Mouse (Mus musculus): ENCODE results near the gene Slc44a1. TPM values are rescaled to one million over a fixed set of nuclear protein-coding genes. Genes with fewer than 3 reads are reported as not detected.

Slc44a1 gene
- total RNA-seq, 4 experiments from 2014 or later, result 14.7 to 21.4 (median 18.0) TPM

DNA sequence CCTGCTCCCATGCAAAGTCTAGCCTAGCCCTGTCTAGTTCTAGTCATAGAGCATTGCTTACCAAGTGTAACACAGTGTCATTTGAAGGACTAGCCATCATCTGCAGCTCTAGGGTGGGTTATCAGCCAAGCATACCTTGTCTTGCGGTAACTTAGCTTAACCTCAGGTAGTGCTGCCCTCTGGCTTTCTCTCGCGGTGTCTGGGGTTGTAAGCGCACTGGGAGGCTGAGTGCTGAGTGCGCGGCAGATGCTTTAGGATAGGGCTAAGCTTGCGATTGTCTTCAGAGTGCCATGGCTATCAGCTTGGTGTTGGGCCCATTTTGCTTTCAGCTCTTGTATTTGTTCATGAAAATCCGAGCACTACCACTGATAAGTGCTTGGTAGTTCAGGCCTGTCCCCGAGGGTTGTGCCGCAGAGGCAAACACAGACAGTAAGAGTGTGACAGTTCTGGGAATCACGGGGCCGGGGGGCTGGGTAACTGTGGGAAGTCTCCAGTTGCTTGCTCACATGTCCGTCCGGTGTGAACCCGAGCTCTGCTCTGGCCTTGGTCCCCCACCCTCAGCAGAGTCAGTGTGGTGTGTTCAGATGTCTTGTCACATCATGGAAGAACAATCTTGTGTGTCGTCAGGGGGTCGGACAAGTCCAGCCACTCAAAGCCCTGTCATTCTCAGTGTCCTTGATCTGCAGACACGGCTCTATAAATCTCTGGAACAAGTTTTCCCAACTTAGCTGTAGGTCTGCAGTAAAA, 22.5 kb downstream of the Slc44a1 start:
- no peak for DNase-seq (ENCODE audit: low spot score in 2 of 2)

DNA sequence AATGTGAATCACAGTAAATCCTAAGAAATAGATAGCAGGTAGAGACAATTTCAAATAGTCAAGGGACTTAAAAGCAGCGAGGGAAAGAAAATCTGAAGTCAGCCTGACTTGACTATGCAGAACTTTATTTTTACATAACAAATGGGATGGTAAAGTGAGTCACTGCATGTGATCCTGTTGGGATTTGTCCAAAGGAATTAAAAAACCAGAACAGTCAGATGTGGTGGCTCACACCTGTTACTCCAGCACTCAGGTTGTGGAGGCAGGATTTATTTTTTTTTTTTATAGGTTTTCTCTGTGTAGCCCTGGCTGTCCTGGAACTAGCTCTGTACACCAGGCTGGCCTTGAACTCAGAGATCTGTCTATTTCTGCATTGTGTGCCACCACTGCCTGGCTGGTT, 25.7 kb downstream of the Slc44a1 start:
- no peak for DNase-seq (ENCODE audit: low spot score in 2 of 2)

DNA sequence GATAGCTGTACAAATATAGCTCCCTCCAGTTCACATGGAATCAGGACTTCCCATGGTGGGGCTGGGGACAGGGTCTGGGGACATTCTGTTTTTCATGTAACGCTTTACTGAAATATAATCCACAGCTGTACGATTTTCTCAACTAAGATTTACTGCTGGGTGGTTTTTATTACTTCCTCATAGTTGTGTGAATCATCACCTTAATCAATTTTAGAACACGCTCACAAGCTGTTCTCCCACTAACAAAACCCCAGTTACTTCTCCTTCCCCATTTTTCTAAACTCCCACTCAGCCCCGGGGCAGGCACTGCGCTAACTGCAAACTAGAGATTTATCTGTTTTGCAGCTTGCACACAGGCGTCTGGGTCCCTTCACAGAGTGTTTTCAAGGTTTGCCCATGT, 28.8 kb downstream of the Slc44a1 start:
- no peak for DNase-seq (ENCODE audit: low spot score in 2 of 2)

DNA sequence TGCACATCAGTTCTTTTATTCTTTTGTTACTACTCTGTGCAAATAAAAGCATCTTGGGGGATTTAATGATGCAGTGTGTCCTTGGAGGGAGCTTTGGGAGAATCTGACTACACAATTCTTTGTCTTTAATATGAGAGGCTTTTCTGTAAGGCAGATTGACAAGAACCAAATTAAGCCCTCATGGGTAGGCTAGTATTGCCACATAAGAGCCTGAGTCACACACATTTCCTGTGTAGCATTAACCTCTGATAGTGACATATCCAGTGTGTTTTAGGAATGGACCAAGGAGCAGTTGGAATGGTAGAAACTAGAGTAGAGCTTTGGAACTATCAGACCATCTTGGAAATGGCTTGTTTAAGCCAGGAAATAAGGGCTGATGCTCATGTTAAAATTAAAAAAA, 33.9 kb downstream of the Slc44a1 start:
- DNase-seq (ENCODE audit: low spot score in 2 of 2), result no peak

DNA sequence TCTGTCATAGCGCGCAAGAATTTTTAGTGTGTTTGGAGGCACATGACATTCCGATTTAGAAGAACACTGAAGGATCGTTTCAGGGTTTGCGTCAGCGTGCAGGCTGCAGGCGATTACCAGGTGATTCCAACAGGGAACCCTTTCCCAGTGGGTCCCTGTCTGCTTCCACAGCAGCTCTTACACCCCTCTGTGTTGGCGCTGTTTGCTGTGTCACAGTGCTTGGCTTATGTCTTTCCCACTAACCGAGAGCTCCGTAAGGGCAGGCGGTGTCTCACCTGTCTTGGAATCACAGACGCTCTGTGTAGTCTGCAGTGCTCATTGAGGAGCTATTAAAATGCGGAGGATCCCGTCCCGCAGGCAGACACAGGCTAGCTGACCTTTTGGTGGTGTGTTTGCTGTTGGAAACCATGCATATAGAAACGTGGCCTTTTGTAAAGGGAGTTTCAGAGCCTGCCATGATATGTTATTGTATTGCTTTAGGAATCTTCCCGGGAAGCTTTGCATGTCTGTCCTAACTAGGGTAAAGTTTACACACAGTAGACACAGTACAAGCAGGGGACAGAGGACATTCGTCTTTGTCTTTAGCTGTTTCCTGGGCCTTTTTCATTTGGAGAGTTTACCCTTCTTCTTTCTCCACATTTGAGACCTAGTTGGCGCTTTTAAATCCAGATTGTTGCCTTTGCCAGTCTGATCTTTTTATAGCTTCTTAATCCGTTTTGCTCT, 35.2 kb downstream of the Slc44a1 start:
- DNase-seq (ENCODE audit: low spot score in 2 of 2), result no peak

DNA sequence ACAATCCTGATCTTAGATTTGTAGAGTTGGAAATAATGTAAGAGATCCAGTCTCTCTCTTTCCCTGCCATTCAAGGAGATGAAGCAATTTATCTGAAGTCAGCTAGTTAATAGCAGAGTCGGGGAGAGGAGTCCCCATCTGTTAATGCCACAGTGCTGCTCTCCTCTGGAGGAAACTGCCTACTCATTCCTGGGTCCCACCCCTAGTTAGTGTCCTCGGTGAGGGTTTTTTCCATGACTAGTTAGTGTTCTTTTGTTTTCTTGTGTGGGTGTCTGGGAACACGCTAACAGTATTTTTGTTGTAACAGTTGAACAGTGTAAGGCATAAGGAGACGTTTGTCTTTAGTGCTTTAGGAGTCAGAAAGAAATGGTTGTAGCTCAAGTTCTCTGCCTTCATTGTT, 38.4 kb downstream of the Slc44a1 start:
- DNase-seq (ENCODE audit: low spot score in 2 of 2), result no peak

DNA sequence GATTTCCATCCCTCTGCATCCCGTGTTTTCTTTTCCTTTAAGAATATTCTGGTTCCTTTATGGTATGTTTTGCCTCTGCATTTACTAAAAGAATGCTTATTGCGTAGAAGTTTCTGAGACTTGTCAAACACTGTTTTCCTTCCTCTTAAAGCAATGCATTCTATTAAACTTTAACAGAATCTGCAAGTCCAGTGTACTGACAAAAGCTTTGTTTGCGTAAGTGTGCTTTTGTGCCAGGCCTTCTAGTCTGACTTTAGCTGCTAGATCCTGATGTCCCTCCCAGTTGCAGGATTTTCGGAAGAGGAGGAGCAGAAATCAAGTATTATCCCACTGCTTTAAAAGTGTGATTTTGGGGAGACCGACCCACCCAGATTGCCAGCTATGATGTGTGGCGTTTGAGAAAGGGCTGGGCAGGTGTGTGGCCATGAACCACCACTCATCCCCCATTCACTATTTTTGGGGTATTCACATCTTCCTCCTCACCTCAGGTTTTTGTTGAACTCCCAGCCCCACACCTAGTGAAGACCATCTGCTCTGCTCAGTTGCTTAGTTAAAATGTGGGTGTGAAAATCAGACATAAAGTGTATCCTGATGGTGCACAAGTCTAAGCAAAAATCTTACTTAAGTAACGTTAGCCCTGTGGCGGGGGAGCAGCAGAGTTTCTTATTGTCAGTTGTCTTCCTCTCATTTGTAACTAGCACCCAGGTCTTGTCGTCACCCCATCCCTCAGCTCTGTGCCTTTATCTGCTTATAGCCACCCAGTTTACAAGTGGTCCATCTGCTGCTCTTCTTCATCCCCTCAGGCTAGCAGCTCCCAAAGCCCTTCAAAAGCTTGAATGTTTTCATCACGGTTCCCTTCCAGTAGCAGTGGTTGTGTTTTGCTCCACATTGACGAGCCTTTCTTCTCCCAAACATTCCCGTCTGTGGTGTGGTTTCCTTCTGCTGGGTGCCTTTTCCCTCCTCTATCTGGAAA, 47.3 kb downstream of the Slc44a1 start:
- DNase-seq (ENCODE audit: low spot score in 2 of 2), result no peak

DNA sequence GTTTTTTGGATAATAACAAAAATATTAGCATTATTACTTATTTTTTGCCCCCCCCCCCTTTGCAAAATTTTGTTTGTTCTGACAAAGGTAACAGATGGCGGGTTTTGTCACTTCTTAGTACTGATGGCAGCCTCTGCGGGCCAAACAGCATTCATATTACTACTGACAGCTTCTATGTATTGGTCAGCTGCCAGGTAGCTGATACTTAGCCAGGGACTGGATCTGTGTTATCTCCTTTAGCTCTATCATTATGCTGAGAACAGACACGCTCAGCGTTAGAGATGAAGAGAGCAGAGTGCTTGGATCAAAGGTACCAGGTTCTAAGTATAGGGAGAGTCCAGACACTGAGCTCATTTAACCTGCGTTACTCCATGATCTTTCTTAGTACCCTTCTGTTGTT, 48.6 kb downstream of the Slc44a1 start:
- DNase-seq (ENCODE audit: low spot score in 2 of 2), result no peak

DNA sequence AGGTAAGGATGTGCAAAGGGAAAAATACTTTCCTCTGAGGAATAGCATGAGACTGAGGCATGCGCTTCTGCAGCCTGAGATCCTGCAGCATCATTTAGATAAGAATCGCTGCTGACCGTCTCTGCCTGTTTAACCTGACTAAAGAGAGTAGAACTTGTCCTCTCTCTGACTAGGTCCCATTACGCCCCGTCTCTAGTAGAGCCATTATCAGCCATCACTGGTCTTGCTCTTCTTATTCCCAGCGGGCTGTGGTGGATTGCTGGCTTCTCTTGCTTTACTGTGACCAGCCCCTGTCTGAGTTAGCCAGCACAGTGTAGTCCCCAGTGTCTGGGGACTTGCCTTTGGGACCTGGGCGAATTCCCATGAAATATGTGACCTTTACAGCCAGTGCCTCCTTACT, 50.2 kb downstream of the Slc44a1 start:
- no peak for DNase-seq (ENCODE audit: low spot score in 2 of 2)

DNA sequence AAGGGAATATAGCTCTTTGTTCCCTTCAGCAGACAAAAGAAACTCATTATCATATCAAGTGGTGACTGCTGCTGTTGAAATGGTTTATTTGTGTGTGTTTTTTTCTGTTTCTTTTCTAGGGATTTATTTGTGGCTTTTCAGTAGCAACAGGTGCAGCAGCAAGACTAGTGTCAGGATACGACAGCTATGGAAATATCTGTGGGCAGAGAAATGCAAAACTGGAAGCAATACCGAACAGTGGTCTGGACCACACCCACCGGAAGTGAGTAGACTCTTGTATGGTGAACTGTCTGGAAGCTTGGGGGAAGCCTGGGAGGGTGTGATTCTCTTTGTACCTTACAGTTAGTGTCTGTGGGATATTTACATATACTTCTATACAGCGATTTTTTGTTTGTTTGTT, 51.1 kb downstream of the Slc44a1 start:
- DNase-seq (ENCODE audit: low spot score in 2 of 2), result no peak

DNA sequence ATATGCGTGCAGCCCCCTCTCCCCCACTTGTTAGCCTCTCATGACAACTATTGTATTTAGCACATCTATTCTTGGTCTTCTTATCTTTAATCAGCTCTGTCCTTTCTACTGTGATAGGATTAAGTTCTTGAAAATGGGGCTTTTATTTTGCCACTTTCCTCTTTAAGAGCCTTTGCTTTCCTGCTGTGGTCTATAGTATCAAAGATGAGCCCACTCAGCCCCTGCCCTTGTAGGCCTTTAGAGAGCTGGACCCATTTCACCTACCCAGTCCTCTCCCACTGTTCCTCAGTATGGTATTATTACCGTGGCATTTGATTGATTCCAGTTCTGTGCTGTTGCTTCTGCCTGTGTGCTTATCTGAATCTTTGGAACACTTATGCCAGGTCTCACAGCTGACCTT, 55.4 kb downstream of the Slc44a1 start:
- no peak for DNase-seq (ENCODE audit: low spot score in 2 of 2)

DNA sequence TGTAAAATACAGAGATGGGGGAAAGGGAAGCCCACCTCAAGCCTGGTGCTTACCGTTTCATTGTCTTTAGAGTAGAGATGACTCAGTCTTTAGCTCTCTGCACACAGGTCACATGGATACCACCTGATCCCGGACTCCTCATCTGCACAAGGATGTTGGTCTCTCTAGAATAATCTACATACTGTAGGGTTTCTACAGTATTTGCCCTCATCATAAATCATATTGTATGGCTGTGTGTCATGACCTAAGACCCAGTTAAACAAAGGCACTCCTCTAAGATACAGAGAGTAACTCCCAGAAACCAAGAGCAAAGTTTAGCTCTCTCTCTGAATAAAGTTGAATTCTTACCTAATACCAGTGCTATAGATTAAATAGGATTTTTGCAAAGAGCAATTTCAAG, 62.6 kb downstream of the Slc44a1 start:
- DNase-seq (ENCODE audit: low spot score in 2 of 2), result no peak

DNA sequence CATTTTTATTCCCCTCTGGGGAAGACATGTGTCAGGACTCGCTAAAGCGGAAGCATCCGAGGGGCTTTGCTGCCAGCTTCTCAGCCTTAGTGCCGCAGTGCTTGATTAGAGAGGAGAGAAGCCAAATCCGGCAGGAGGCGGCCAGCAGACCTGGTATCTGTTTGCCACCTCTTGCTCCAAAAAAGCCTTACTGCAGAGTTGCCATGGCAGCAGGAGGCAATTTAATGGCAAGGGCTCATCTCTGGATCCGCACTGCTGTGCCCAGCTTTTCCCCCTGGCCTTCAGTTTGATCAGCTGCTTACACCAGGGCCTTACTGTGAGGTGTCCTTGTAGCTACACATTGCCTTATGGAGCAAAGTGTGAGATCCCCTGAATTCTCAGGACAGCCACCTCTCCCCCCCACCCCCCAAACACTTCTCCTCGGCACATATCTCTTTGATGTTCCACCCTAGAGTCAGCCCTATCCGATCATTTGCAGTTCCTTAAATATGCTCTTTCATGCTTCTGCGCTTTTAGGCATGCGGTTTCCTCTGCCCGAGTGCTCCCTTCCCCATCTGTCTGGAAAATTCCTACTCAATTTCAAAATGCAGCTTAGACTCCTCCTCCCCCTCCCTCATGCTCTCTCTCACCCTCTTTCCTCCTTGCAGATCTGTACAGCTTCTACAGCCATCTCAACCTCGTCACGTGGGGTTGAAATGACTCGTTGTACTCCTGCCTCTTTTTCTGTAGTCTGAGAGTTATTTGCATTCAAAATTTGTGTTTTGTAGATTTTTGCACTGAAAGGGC, 72.1 kb downstream of the Slc44a1 start:
- no peak for DNase-seq (ENCODE audit: low spot score in 2 of 2)

DNA sequence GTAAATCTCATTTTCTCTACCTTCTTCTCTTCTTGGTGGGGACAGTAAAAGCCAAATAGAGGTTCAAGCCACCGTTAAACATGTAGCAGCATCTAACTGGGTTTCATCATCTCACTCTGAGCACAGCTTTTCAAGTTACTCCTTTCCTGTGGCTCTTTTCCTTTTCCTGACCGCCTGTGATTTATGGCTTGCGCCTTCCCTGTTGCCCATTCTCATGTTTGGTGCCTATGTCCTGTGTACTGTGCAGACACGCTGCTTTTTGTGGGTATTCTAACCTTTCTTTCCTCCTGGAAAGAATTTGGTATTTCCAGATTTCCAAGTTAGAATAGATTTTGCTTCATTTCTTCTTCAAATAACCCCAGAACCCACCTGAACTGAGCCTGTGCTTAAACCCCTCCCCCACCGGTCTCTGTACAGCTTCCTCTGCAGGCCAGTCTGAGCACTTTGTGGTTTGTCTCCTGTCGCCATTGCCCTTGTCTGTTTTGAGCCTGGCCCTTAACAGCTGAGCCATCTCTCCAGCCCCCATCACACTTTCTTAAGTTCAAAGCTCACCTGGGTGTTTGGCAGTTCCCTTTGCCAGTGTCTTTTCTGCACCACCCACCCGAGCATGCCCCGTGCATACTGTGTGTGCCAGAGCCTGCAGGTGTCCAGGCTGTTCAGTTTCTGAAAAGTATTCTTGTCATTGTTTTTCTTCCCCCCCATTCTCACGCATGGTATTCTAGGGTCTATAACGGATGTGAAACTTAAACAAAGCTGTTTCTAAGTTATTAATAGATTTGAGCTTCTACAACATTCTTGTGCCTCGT, 73.3 kb downstream of the Slc44a1 start:
- no peak for DNase-seq (ENCODE audit: low spot score in 2 of 2)

DNA sequence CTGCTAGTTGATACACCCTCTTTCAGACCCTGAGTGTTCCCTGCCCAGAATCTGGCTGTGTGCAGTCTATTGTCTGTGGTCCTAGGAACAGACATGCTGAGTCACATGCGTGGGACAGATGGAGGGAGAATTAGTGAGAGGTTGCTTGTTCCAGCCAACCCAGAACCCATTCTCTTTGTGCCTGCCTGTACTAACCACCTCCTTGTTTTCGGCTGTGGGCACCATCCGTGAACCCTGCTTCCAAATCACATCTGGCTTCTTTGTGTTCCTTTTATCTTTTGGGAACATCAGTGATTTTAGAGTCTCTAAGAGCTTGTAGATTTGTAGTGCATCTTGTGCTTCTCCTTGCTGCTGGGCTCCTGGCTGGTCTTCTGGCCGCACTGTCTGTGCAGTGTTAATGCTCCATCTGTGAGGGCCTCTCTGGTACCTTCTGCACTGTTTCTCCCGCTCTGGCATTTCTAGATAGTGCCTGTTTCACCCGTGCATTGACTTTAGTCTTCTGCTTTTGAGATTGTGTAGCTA, 75.9 kb downstream of the Slc44a1 start:
- DNase-seq (ENCODE audit: low spot score in 2 of 2), result no peak

DNA sequence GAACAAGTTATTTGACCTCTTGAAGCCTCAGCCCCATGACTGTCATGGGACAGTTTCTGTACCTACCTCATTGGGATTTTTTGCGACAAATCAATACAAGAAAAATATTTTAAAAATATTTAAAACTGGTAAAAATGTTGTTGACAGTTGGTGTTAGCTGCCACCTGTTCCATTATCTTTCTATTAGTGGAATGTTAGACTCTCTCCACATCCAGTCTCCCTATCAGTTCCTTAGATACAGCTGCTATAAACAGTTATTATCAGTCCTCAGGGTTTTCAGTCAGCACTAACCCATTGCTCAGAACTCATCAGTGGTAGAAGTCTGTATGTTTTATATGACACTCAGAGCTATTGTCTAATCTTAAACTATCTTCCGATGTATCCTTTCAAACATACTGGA, 79.2 kb downstream of the Slc44a1 start:
- no peak for DNase-seq (ENCODE audit: low spot score in 2 of 2)

DNA sequence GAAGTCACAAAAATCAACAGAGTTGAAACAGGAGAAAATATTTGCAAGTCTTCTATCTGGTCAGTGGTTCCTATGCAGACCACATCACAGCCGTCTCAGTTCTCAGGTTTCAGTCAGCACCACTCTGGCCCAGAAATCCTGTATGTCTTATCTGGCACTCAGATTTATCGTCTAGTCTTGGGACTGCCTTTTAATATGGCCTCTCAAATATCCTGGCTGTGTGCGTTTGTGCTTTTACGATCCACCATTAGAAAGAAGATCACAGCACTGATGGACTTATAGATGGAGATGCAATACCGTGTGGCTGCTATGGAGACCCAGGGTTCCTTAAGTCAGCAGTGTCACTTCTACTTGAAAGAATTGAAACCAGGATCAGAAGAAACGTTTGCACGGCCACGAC, 80.8 kb downstream of the Slc44a1 start:
- no peak for DNase-seq (ENCODE audit: low spot score in 2 of 2)

DNA sequence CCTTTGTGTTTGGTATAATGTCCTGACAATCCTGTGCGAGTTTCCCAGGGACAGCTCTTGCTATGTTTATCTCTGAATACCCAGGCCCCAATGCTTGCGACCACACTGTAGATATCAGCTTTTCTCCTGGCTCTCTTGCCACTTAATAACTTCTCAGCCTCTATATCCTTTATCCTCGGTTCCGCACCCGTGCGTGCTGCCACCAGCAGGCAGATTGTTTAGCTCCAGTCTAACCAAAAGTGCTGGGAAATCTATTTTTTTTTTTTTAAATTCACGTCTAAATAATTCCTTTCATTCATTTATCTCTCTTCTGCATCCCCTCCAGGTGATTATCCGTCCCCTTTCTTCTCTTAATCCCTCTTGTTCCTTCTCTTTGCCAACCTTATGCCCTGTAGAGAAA, 82.4 kb downstream of the Slc44a1 start:
- DNase-seq (ENCODE audit: low spot score in 2 of 2), result no peak

DNA sequence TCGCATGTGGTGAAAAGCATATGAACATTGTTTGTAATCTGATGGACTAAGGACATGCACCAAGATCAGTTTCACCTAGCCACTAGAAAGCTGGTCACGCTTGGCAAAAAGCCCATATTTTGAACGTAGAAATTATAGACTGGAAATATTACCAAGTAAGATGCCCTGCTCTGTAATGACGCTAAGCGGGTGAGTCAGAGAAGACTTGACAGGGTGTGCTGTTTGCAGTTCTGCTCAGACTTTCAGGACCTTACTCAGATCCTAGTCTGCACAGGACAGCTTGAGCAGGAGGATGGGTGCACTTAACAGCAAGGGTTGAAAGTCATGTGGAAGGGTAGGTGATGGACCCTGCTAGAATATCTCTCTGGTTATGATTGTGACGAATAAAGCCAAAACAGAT, 85.3 kb downstream of the Slc44a1 start:
- no peak for DNase-seq (ENCODE audit: low spot score in 2 of 2)

DNA sequence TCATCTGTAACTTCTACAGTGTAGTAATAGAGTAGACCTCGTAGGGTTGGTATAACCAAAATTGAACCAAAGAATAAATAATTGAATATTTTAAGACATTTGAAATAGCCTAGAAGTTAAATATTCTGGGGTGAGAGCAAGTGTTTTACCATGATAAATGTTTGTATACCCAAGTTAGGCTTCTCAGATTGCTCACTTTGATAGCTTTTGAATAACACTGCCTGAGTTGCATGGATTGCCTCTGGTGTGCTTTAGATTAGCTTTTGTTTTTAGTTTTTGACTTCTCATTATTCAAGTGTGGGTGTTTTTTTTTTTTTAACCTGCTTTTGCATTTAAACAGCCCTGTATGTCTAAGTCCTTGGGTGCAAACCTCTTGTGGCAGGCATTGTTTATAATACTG, 85.8 kb downstream of the Slc44a1 start:
- DNase-seq (ENCODE audit: low spot score in 2 of 2), result no peak

Data from gastrocnemius, adult 8-10 months (tissue).